Mouse (Mus musculus): ENCODE measurements around the gene Gjd3. TPM values are rescaled to one million over a fixed set of nuclear protein-coding genes. Genes with fewer than 3 reads are reported as not detected.

Gjd3 gene
- polyA plus RNA-seq, 1 experiment = 0.05 TPM

DNA sequence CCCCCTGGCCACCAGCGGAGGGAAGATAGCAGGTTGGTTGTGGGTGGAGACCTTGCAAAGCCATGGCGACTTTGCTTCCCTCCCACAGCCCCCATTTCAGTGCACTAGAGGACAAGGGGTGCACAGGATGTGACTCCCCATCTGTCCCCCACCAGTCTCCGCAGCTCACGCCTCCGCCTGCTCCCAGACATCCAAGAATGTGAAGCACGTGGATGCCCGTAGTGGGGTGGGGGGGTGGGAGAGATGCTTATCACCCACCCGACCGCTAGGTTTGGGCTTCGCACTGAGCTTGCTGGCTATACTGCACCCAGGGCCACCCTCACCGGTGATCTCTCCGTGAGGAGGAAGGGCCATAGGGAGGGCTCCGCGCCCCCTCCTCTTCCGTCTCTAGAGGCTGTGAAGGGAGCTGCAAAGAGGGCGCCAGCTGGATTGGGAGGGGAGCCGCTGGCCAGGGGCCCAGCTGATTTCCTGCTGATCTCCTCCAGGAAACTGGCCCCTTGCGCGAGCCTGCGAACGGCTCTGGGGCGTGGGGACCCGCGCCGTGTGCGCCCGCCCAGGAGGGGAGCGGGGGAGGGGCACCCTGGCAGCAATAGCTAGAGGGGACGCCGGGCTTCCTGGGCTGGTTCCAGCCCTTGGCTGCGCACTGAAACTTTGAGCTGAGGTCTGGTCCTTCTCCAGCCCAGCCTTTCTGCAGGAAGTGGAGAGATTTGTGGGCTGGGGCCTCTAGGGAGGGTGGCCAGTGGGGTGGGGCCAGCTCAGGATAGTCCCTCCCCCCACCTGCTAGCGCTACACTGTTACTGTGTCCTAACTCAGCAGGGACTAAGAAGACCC lies 19.4 kb downstream of the Gjd3 start:
- Histone ChIP-seq H3K4me2 (ENCODE audit: low read depth) (peak overlapping the region; percentile 77), H3K4me3 (peak overlapping the region; percentile 72), H3K36me3 (ENCODE audit: control insufficient read depth, insufficient read depth) (no peaks in the 10 kb centered on the region), H3K79me2 (ENCODE audit: control insufficient read depth, insufficient read depth) (peaks cover 55% of the 10 kb centered on the region), H3ac (ENCODE audit: control insufficient read depth, insufficient read length) (no peak overlapping the region), H3K27me3 (ENCODE audit: control insufficient read depth, insufficient read depth, insufficient read length) (no peaks in the 10 kb centered on the region)
- no peak for TF ChIP-seq CEBPB (IDR thresholded peaks at IDR 0.05; ENCODE audit: insufficient read depth, poor library complexity, severe bottlenecking)
- no peak for TF ChIP-seq REST (IDR thresholded peaks at IDR 0.05; ENCODE audit: insufficient read depth, insufficient read length)
- no peak for TF ChIP-seq POLR2AphosphoS2 (IDR thresholded peaks at IDR 0.05; ENCODE audit: insufficient read length, low read depth)
- TF ChIP-seq TCF12 (IDR thresholded peaks at IDR 0.05; ENCODE audit: insufficient read depth, poor library complexity, severe bottlenecking) = no peak
- TF ChIP-seq USF1 (IDR thresholded peaks at IDR 0.05; ENCODE audit: low read depth) = no peak
- peak in 2 of 3 experiments; percentile 24 to 35 for TF ChIP-seq MYOD1 (IDR thresholded peaks at IDR 0.05; ENCODE audit: control insufficient read depth in 1 of 3, insufficient read length in 2 of 3, low read depth in 2 of 3)
- no peak for TF ChIP-seq E2F4 (IDR thresholded peaks at IDR 0.05; ENCODE audit: insufficient read depth)

DNA sequence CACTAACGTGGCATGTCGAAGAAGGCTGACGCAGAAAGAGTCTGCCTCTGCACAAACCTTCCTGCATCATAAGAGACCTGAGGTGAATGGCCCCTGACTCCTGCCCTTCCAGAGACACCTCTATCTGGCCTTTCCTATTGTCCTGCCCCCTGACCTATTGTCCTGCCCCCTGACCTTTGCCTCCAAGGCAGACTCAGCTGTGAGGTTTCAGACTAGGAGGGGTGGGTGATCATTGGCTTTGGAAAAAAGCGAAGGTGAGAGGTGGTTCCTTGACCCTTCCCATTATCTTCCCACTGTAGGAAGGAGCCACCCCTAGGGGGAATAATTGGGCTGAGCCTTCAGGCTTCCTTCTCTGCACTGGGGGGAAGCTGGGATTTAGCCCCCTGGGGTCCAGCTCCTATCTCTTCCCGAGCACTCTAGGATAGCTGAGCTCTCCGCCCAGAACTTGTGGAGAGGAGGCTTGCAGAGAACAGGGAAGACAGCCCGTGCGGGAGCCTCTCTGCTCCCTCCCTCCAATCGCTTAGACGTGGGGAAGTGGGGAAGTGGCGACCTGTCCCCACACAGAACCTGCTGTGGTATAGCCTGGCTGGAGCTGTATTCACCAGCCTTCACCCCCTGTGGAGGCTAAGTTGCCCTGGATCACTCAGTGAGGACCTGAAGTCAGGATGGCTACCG lies 20.3 kb downstream of the Gjd3 start:
- Histone ChIP-seq H3K36me3 (ENCODE audit: control insufficient read depth, insufficient read depth) (no peaks in the 10 kb centered on the region), H3K4me3 (peak overlapping the region; percentile 72), H3ac (ENCODE audit: control insufficient read depth, insufficient read length) (no peak overlapping the region), H3K79me2 (ENCODE audit: control insufficient read depth, insufficient read depth) (peaks cover 58% of the 10 kb centered on the region), H3K27me3 (ENCODE audit: control insufficient read depth, insufficient read depth, insufficient read length) (no peaks in the 10 kb centered on the region), H3K4me2 (ENCODE audit: low read depth) (peak overlapping the region; percentile 77)
- TF ChIP-seq TCF12 (IDR thresholded peaks at IDR 0.05; ENCODE audit: insufficient read depth, poor library complexity, severe bottlenecking) (no peak), POLR2A (IDR thresholded peaks at IDR 0.05; ENCODE audit: insufficient read length, low read depth) (no peak), E2F4 (IDR thresholded peaks at IDR 0.05; ENCODE audit: insufficient read depth) (no peak), SRF (IDR thresholded peaks at IDR 0.05; ENCODE audit: control insufficient read depth, insufficient read length, low read depth) (no peak), USF1 (IDR thresholded peaks at IDR 0.05; ENCODE audit: low read depth) (no peak), POLR2AphosphoS2 (IDR thresholded peaks at IDR 0.05; ENCODE audit: insufficient read length, low read depth) (no peak), MYOG (IDR thresholded peaks at IDR 0.05; ENCODE audit: control insufficient read depth in 1 of 3, insufficient read depth in 1 of 3, insufficient read length in 2 of 3, low read depth in 2 of 3) (no peak), MAX (IDR thresholded peaks at IDR 0.05; ENCODE audit: low read depth) (no peak), TCF3 (IDR thresholded peaks at IDR 0.05; ENCODE audit: insufficient read length, low read depth) (no peak), REST (IDR thresholded peaks at IDR 0.05; ENCODE audit: insufficient read depth, insufficient read length) (no peak), CEBPB (IDR thresholded peaks at IDR 0.05; ENCODE audit: insufficient read depth, poor library complexity, severe bottlenecking) (no peak), MYOD1 (IDR thresholded peaks at IDR 0.05; ENCODE audit: control insufficient read depth in 1 of 3, insufficient read length in 2 of 3, low read depth in 2 of 3) (no peak)

DNA sequence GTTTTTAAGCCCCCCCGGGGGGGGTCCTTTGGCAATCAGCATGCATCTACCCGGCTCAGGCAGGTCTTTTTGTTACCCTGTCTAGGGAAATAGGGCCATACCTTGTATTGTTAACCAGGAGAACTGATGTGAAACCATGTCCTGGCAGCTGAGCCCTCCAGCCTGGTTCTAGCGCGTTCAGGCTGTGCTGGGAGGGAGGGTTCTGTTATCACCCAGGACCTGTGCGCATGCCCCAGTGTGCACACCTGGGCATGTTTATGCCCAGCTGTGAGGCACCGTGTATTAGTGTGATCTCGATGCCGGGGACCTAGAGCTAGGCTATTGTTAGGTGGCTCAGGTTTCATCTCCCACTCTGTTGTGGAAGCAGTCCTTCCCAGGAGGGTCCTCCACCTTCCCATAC lies 21.1 kb downstream of the Gjd3 start:
- peak overlapping the region; percentile 72 for H3K4me3 ChIP-seq
- no peak for TF ChIP-seq SRF (IDR thresholded peaks at IDR 0.05; ENCODE audit: control insufficient read depth, insufficient read length, low read depth)
- TF ChIP-seq MYOG (IDR thresholded peaks at IDR 0.05; ENCODE audit: control insufficient read depth in 1 of 3, insufficient read depth in 1 of 3, insufficient read length in 2 of 3, low read depth in 2 of 3) = no peak
- TF ChIP-seq POLR2AphosphoS2 (IDR thresholded peaks at IDR 0.05; ENCODE audit: insufficient read length, low read depth) = peak; percentile 50
- TF ChIP-seq POLR2A (IDR thresholded peaks at IDR 0.05; ENCODE audit: insufficient read length, low read depth) = no peak
- no peak overlapping the region for H3ac ChIP-seq (ENCODE audit: control insufficient read depth, insufficient read length)
- peak overlapping the region; percentile 77 for H3K4me2 ChIP-seq (ENCODE audit: low read depth)
- no peaks in the 10 kb centered on the region for H3K27me3 ChIP-seq (ENCODE audit: control insufficient read depth, insufficient read depth, insufficient read length)
- peaks cover 58% of the 10 kb centered on the region for H3K79me2 ChIP-seq (ENCODE audit: control insufficient read depth, insufficient read depth)
- H3K36me3 ChIP-seq (ENCODE audit: control insufficient read depth, insufficient read depth) = no peaks in the 10 kb centered on the region

DNA sequence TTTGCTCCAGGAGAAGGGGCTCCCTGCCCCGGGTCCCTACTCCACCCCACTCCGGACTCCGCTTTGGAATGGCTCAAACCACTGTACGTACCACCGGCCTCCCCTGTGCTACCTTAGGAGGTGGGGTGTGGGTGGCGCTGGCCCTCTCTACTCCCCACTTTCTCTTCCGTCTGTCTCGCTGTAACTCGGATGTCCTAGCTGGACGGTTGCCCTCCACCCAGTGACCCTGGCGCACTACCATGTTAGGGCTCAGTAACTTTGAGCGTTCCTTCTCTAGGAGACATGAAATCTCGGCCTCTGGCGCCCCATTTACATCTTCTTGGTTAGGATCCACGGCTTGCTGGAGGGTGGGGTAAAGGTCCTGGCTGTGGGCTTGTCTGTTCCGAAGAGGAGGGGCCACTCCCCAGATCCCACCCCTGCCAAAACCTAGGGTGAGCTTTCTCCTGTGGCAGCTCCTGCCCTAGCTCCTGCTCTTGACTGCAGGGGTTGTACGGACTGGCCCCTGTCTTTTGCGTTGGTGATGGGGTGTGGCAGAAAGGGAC lies 21.7 kb downstream of the Gjd3 start:
- Histone ChIP-seq H3K36me3 (ENCODE audit: control insufficient read depth, insufficient read depth) (no peaks in the 10 kb centered on the region), H3ac (ENCODE audit: control insufficient read depth, insufficient read length) (peak overlapping the region; percentile 24), H3K27me3 (ENCODE audit: control insufficient read depth, insufficient read depth, insufficient read length) (no peaks in the 10 kb centered on the region), H3K4me2 (ENCODE audit: low read depth) (peak overlapping the region; percentile 77), H3K4me3 (peak overlapping the region; percentile 72), H3K79me2 (ENCODE audit: control insufficient read depth, insufficient read depth) (peaks cover 63% of the 10 kb centered on the region)
- no peak for TF ChIP-seq POLR2A (IDR thresholded peaks at IDR 0.05; ENCODE audit: insufficient read length, low read depth)
- no peak for TF ChIP-seq CEBPB (IDR thresholded peaks at IDR 0.05; ENCODE audit: insufficient read depth, poor library complexity, severe bottlenecking)
- TF ChIP-seq POLR2AphosphoS2 (IDR thresholded peaks at IDR 0.05; ENCODE audit: insufficient read length, low read depth) = peak; percentile 52
- no peak for TF ChIP-seq REST (IDR thresholded peaks at IDR 0.05; ENCODE audit: insufficient read depth, insufficient read length)
- TF ChIP-seq MYOD1 (IDR thresholded peaks at IDR 0.05; ENCODE audit: control insufficient read depth in 1 of 3, insufficient read length in 2 of 3, low read depth in 2 of 3) = no peak

All from myocyte (in vitro differentiated cells).